Mouse (Mus musculus) layer of hippocampus, adult 9-10 months (tissue): ENCODE measurements at regions not wholly inside any gene's neighbourhood (a gene's known extent, or its start where the extent isn't known, plus 50 kb on each side); places are given as distances from the start of the nearest gene placed in this dataset.
A peak's percentile ranks its signal among the peaks of the same experiment; 100 is the strongest.

Experiments
- DNase-seq: peaks from one replicate; pipeline ENCODE4 v3.0.0; 2022; ENCODE audit warnings: low spot score

- DNase-seq = peak; percentile 1
Measured at GRCm38 (mm10) chr16:61850310-61850709, 936.3 kb downstream of the Nsun3 start.
